Mouse (Mus musculus) granulocyte monocyte progenitor cell, adult 5-6 weeks (primary cell): ENCODE data around the gene Trim2. TPM values are rescaled to one million over a fixed set of nuclear protein-coding genes. Genes with fewer than 3 reads are reported as not detected.

ENCODE experiments used
- ATAC-seq: replicated peaks from 2 replicates; pipeline ENCODE4 v1.8.0; 2016; ENCODE audit warnings: mild to moderate bottlenecking, moderate TSS enrichment, inconsistent platforms; ENCODE audit not compliant: poor library complexity, severe bottlenecking
- total RNA-seq, 2 experiments: library from RNA; stranded (forward) in 1 of 2; stranded (reverse) in 1 of 2; fragments of 200-712, 200-1000 nt in 1 of 2; fragments of >200 nt in 1 of 2; fragmentation: Nextera tagmentation in 1 of 2; gene quantifications; 2 replicates each; pipeline ENCODE4 v1.2.3; 2014 to 2017

Trim2 gene
- total RNA-seq, 2 experiments from 2014 or later: not detected

DNA sequence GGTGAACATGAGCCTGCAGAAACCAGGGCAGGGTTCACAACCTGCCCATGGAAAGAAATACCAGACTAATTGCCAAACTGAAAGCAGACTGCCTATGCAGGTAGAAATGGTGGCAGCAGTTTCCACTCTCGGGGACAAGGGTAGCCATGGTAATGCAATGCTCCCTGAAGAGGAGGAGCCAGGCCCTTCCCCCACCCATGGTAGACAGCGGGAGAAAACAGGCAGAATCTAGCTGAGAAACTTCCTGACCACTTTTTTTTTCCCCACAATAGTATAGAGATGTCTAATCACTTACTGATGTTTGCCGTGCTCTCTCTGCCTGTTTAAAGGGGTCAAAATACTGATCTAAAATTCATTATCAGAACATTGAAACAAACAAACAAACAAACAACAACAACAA lies 17.8 kb upstream of the Trim2 start:
- no peak for ATAC-seq

DNA sequence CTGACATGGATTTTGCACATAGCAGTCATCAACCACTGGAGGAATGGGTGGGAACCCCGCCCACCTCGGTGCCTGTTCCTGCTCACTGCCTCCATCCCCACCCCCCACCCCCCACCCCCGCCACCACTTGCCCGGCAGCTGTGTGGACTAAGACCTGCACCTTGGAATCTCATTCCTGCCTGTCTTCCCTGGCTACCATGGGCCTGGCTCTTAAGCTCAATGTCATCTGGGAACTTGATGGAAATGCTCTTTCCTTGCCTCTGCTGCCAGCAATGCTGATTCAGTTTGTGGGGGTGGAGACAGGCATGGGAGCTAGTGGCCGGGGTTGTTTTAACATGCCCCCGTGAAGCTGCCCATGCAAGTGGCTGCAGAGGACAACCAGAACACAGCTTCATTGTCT lies 17.3 kb upstream of the Trim2 start:
- no peak for ATAC-seq

DNA sequence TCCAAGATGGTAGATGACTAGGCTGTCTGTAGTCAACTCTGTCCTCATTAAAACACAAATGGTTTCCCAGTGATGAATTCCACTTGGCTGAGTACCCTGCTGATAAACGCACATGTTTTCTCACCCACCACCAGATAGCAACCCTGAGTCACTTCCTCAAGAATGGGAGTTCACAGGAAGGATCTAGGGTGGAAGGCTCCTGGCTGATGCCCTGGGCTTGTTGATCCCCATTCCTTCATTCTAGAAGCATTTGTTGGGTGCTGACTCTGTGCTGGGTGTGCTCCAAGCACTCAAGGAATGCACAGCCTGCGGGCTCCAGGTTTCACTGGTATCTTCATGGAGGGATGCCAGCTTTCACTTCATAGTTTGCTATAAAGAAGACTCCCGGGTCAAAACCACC lies 12.8 kb upstream of the Trim2 start:
- peak; percentile 61; the same call in 1 of the 2 replicates for ATAC-seq

DNA sequence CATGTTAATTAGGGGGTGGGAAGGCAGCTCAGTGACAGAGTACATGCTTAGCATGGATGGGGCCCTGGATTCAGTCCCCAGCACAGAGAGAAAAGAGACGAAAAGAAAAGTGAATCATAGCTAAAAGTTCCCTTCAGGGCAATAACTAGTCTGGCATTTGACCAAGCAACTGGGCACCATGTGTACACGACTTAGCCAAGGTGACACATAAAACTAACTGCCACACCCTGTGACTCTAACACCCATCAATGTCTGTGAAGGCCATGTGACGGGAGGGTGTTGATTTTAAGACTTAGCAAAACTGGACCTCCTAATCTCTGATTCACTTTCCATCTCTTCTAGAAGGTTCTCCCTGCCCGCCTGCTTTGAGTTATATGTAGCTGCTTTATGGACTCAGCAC lies 12.2 kb upstream of the Trim2 start:
- ATAC-seq: no peak

DNA sequence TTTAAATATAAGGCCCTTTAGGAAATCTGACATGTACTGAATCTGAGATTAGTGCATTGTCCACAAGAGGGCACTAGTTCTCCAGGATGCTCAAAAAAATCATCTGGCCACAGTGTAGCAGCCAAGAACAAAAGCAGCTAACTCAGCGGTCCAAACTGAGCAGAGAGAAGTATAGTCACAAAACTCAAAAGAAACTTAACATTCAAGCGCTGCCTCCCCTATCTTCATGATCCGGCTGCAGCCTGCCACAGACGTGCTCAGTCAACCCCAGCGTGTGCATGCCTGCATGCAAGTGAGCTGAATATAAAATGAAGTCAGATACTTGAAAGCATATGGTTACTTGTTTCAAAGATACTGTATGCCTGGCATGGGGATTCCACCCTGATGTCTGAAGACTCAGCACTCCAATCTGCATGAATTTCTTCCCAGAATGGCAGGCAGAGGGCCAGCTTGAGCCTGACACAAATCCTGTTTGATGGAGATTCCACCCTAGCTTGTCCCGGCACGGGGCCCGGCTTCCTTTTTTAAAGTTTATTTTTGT lies 8.0 kb upstream of the Trim2 start:
- ATAC-seq: peak; percentile 62

DNA sequence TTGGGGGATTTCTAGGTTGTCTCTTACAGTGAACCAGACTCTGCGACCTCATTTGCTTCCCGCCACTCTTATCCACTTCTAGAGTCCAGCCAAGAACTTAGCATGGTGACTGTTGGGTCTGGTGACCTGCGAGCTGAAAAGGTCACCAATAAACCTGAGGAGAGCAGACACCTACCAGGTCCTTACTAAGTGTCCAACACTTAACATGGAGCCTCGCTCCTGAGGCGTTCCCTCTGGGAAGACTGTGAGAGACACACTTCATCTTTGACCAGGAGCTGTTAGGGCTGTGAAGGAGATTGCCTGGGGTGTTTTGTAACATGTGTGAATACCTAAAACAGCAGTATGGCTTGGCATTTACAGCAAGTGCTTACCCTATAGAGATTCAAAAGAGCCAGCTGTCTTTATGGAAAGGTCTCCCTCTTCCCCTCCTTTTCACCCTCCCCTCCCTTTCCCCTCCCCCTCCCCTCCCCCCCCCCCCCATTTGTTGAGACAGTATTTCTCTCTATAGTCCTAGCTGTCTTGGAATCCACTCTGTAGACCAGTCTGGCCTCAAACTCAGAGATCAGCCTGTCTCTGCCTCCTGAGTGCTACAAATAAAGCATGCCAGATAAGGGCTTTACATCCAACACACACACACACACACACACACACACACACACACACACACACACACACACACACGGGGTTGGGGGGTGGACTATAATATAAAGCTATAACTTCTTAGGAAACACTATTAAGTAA lies 7.3 kb upstream of the Trim2 start:
- no peak for ATAC-seq

DNA sequence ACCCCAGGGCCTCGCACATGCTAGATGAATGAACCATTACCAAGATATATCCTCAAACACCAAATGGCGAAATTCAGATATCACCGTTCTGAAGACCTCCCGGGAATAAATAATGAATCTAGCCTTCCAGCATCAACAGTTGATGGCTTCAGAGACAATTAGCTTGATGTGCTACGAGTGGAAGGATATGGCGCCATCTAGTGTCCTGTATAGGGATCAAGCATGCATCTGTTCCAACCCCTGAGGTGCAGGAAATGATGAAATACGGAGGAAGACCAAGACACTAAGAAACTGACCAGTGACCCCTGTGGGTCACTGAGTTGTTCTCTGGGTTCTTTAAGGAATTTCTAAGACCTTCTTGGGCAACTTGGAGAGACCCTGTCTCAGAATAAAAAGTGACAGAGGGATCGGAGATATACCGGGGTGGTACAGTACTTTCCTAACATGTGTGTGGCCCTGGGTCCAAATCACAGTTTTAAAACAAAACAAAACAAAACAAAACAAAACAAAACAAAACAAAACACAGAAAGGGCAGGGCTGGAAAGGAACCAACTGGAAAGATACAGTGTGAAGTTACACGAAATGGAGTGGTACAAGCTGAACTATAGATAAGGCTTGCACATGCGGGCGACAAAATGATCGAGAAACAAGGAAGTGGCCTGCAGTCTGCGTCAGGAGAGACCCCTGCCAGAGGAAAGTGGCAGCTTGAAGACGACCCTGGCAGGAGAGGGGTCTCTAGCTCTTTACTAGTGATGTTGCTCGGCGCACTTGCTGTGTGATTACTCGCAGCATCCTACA lies 6.5 kb upstream of the Trim2 start:
- peak; percentile 95 for ATAC-seq

DNA sequence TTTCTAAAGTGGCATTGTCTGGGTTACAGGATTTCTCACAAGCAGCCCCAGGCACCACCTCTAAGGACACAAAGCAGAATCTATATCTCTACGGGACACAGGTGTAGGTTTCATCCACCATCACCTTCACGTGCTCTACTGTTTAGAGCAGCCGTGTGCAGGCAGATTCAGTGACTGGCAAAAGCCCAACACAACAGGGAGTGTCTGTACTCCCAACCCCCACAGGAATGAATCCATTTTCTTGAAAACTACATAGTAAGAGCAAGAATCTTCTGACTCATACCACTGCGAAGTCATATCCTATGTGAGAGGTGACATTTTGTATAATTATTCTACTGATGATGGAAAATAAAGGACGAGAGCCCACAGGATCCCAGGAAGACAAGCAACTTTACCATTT lies 5.6 kb upstream of the Trim2 start:
- ATAC-seq: no peak

DNA sequence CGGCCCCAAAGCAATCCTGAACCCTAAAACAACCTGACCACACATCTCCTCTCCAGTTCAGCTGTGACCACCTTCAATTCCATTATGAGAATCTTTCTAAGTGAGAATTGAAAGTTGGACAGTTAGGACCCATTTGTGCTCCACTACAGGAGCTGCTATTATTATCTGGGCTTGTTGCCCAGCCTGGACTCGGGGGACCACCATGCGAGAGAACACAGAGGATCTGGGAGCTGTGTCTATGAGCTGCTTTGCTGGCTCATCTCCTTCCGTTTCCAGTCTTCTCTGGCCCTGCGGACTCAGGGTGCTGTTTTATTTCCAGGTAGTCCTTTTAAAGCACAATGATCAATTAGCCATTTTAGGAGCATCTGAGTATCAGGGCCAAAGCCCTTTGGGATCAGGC lies 839 bp upstream of the Trim2 start:
- ATAC-seq: no peak

DNA sequence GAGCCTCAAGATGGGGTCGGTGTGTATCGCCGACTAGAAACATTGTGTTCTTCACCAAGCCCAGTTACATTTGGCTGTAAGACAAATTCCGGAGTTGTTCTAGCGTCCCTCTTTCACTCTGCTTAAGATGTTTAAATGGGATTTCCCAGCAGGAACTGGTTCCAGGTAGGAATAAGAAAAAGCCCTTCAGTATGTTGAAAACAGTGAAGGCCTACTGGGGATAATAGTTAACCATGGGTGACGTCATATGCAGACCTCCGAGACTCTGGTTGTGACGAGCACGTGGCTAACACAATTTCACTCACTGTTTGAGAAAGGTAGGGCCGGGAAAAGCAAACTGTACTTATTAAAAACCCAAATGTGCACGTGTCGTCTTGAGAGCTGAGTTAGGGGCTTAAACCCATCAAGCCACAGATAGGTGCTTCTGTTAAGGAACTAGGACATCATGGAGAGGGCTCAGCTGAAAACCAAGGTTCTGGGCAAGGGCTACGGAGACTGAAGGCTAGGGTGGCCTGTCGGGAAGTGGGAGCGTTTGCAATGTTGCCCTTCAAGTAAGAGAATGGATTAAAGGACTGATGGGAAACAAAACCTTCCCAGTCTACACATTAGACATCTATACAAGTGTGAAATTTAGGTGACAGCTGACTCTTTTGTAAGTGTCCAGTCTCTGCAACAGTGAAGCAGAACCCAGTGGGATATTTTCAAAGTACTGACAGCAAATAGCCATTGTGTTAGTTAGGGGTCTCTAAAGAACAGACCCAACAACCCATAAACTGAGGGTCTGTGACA lies 761 bp downstream of the Trim2 start:
- no peak for ATAC-seq

DNA sequence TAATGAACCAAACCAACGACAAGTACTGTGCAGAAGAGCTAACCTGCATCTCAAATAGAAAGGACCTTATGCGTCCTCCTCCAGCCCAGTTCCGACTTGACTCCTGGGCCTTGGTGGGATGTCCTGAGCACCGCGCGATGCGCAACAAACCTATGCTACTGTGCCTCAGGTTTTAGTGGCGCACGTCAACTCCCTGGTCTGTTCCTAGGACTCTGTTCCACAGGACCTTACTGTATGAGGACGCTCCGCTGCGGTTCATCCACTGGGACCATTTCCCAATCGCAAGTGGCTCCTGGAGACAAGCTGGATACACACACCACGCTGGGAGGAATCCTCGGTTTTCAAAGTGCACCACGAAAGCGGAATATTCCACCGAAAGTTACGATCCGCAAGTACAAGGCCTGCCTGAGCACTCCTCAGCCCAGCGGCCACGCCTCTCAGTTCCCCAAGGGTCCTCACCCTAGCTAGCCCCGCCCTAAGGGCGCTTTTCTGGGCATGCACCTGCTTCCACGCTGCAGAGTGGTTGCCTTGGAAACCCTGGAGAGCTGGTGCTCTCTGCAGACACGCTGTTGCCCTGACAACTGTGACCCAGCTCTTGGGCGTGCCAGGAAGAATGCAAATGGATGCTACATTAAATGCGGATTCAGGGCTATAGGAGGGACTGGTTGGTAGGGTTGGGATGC lies 1.5 kb downstream of the Trim2 start:
- ATAC-seq: peak; percentile 81

DNA sequence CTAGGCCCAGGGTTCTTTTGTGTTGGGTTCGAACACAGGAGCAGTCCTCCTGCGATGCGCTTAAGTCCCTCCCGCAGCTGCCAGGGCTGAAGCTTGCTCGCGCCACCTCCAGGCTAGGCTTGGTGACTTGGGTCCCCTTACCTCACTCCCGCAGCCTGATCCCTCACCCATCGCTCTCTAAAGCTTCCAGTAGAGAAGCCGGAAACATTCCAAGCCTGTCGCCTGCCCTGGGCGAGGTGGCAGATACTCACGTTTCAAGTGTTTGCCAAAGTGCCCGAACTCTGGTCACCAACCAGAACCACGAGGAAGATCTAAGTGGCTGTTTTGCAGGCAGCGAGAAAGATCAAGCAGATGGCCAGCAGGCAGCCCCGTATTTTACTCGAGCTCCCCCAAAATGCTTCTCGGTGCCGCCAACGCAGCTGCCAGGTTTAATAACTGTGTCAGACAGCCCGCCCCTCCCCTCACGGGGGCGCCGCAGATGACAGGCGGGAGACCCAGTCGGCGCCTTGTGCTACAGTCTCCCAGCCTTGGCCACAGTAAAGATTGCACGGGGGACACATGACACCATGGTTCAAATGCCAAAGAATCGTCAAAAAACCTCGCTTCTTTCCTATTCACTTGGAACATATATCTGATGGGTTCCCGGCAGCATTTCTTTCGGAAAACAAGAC lies 2.2 kb downstream of the Trim2 start:
- peak; percentile 60 for ATAC-seq

DNA sequence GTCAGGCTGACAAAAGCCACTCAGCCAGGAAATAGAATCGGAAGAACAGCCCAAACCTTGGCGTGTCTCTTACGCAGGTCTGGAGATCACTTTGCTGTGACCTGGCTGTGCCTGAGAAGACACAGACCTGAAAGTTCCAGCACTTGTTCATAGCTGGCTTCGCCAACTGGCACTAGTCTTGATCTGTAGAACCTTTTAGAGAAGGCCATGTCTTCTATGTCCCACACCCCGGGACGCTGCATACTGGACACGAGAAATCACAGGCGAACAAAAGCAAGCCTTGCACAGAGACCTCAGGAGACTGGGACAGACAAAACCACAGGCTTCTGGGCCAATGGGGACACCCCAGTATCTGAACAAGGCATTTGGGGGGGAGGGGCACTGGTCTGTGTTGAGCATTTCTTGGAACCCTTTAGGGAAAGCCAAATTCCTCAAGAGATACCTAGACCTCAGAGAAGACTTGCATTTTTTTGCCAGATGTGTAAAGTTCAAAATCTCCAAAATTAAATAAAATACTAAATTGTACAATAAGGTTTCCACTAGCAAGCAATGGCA lies 3.2 kb downstream of the Trim2 start:
- ATAC-seq: no peak

DNA sequence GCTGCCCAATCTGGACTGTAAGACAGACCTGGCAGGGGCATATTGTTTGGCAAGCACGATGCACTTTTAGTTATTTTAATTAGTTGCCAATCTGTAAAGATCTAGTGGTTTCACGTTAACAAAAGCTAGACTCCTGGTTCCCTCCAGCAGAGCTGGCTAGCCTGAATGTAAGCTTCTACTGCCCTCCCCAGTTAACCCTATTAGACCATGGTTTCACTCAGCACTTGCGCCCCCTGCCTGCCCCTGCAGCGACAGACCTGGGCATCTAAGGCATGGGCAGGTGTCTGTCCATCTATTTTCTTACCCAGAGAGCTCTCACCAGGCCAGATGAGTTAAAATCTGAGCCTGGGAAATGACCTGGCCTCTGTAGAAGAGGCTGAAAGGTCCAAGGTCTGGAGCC lies 4.4 kb downstream of the Trim2 start:
- ATAC-seq: no peak

DNA sequence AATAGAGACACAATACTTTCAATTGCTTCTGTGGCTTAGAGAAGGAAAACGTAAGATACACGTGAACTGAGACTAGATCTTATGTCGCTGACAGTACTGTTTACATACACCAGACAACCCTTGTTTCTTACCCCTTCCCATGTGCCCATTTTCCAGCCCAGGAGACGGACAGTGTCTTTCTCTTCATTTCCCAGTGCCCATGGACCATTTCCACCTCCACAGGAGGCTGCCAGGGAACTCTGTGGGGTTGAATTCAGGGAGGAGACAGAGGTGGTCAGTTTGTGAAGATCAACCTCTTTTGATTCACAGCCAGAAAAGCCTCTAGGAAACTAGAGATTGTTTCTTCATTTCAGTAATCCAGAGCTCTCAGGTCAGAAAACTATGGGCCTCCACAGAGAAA lies 5.0 kb downstream of the Trim2 start:
- no peak for ATAC-seq

DNA sequence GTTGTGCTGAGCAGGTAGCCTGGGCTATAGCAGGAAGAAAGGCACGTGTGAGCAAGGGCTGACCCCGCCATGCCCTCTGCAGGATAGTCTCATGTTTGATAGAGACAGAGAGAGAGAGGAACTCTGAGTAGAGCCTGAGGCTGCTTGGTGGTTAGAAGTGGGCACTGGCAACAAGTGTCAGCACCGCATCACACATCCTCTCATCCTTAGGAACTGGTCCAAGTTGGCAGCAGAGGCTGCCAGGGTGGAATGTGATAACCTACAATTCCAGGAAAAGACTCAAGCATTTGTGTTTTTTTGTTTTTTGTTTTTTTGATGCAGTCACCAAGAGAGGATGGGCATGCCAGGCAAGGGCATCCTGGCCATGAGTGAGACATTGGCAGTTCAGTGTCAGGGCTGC lies 8.5 kb downstream of the Trim2 start:
- ATAC-seq: no peak

DNA sequence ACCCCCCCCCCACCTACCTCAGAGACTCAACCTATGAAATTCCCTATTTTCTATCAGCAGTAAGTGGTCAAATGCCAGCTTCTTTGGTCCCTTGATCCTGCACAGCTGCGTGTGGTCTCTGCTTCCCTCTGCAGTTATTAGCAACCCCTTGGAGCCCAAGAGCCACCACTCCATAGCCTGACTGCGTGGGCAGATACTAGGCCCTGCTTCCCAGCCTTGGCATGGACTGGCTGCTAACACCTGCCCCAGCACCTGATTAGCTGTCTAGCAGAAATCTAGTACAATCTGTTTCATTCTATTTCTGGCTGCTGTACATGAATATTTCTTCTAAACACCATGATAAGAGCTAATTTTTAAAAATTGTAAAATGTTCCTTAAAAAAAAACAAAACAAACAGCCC lies 10.0 kb downstream of the Trim2 start:
- ATAC-seq: no peak

DNA sequence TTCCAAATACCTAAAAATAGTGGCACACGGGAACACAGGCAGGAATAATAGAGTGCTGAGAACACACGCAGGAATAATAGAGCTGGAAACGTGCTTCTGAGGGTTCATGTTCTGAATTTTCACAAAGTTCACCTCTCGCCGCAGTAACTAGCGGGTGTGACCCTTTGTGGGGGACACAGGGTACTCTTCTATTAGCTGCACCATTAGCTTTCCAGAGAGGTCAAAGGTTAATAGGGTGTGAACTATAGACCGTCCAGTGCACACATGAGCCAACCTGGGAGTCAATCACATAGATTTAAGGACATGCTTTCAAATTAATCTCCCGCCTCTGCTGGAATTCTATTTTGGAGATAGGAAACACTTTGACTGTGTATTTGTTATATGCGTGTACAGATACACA lies 11.9 kb downstream of the Trim2 start:
- ATAC-seq: no peak
